Mouse (Mus musculus): ENCODE data around the gene Ces2h. TPM values are rescaled to one million over a fixed set of nuclear protein-coding genes. Genes with fewer than 3 reads are reported as not detected.
"Not testable (repeated sequence)": the region's sequence is repeated elsewhere in the genome, so short reads cannot be mapped to it uniquely, and the experiment has no call there.

Gene Ces2h
- polyA plus RNA-seq, 1 experiment from 2014 or later, result not detected

DNA sequence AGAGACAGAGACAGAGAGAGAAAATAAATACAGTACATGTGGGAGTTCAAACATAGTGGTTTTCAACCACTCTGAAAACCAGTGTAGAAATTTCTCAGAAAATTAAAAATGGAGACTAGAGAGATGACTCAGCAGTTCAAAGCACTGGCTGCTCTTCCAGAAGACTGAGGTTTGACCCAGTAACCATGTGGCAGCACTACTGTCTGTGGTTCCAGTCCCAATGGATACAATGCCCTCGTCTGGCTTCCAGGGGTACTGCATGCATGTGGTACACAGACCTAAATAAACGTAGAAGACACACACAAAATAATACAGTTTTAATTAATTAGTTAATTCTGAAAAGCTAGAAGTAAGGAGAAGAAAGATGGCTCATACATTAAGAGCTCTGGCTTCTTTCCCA lies 24.4 kb downstream of the Ces2h start:
- ATAC-seq, result no peak

DNA sequence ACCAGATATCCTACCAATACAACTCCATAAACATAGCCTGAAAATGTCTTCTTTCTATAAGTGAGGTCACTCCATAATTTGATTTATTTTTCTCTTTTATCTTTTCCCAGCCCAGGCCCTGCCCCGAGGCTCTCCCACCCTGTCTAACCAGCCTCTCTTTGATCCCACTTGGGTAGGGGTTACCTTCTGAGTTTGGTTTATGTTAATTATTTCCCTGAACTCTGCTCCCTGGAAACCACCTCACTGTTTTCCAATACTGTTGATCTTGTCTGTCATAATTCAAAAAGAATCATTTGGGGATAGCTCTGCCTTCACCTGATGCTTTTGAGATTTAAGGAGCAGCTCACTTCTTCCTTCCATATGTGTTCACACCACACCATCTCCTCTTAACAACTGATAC lies 42.9 kb downstream of the Ces2h start:
- Histone ChIP-seq H3K4me1 (replicated peaks) (no peaks in the 10 kb centered on the region), H3K36me3 (no peaks in the 10 kb centered on the region), H3K9ac (no peak overlapping the region), H3K27me3 (replicated peaks) (no peaks in the 10 kb centered on the region), H3K4me2 (replicated peaks) (no peak overlapping the region), H3K4me3 (replicated peaks) (no peak overlapping the region), H3K27ac (no peak overlapping the region), H3K9me3 (no peaks in the 10 kb centered on the region)
- ATAC-seq, result no peak
- 41% methylated on average over 1 of the region's 1 CpGs for WGBS

More for the DNA sequence above, 24.4 kb downstream of the Ces2h start:
- Histone ChIP-seq H3K4me1 (replicated peaks) (no peaks in the 10 kb centered on the region), H3K4me3 (replicated peaks) (no peak overlapping the region), H3K9ac (no peak overlapping the region), H3K27me3 (replicated peaks) (no peaks in the 10 kb centered on the region), H3K4me2 (replicated peaks) (no peak overlapping the region), H3K9me3 (no peaks in the 10 kb centered on the region), H3K36me3 (no peaks in the 10 kb centered on the region), H3K27ac (no peak overlapping the region)
- WGBS, result 66% methylated on average over 2 of the region's 2 CpGs

DNA sequence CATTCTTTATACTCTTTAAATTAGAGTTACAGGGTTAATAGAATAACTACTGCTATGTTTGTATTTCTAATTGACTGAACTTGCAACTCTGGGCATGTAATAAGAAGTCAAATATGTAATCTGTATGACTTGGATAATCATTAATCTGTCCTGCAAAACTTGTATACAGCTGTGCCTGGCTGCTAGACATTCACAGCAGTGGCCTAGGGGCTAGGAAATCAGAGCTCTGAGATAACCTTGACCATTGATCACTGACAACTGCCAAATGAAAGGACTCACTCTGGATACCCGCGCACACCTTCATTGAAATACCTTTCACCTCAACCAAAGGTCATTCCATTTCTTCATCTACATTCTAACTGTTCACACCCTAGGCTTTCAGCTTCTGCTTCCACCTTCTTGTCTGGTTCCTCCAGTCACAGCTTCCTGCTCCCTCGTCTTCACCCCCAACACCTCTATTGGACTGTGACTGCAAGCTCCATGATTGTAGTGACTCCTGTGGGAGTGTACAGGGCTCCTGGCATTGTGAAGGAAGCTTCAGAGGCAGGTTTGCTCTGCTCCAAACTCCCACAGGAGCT lies 45.3 kb downstream of the Ces2h start:
- Histone ChIP-seq H3K4me1 (replicated peaks) (no peaks in the 10 kb centered on the region), H3K9ac (no peak overlapping the region), H3K36me3 (no peaks in the 10 kb centered on the region), H3K4me2 (replicated peaks) (no peak overlapping the region), H3K9me3 (no peaks in the 10 kb centered on the region), H3K4me3 (replicated peaks) (no peak overlapping the region), H3K27ac (no peak overlapping the region), H3K27me3 (replicated peaks) (no peaks in the 10 kb centered on the region)
- WGBS, result 50% methylated on average over 3 of the region's 3 CpGs
- peak; percentile 89 for ATAC-seq

DNA sequence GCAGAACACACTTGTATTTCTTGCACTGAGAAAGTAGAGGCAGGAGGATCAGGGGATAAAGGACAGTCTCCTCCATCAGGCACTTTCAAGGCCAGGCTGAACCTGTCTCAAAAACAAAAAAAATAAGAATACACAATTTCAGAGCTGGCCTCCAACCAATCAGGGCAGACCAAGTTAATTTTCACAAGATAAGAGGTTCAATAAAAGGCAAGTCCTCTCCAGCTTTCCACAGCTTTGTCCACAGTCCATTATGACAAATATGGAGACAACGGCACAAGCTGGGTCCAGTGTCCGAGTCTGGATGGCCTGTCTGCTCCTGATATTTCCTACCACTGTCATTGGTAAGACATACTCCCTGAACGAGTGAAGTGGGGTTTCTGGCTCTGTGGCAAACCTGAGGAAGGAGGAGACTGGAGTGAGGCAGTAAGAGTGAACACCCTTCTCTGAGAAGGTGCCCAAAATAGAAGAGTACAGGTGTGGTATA lies 47.8 kb downstream of the Ces2h start, which contains the start of gene Ces3a:
Gene Ces3a (plus strand): TSS at position 231 of the 484 bp plus-strand sequence.
- no peak within 1 kb of the TSS for H3K4me2 ChIP-seq (replicated peaks)

DNA sequence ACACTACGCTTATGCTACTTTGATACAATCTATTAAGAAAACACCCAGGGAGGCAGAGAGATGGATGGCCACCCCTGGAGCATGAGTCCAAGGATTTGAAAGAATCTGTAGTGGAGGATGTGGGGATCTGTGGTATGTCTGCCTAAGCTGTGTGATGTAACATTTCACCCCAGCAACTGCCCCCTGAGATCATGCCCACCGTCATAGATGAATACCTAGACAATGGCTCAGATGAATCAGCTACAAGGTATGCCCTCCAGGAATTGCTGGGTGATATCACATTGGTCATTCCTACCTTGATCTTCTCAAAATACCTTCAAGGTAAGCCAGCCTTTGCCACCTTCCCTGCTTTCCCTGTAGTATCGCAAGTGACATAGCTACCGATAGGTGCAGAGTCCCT lies 55.6 kb downstream of the Ces2h start:
- 91% methylated on average over 4 of the region's 4 CpGs for WGBS
- no peaks in the 10 kb centered on the region for H3K4me1 ChIP-seq (replicated peaks)
- H3K4me2 ChIP-seq (replicated peaks), result no peak overlapping the region
- H3K36me3 ChIP-seq, result no peaks in the 10 kb centered on the region
- ATAC-seq, result no peak
- H3K9me3 ChIP-seq, result no peaks in the 10 kb centered on the region
- no peak overlapping the region for H3K9ac ChIP-seq
- H3K4me3 ChIP-seq (replicated peaks), result no peak overlapping the region
- no peak overlapping the region for H3K27ac ChIP-seq
- no peaks in the 10 kb centered on the region for H3K27me3 ChIP-seq (replicated peaks)

More for the DNA sequence above, 47.8 kb downstream of the Ces2h start, which contains the start of gene Ces3a:
- no peaks in the 10 kb centered on the region for H3K9me3 ChIP-seq
- H3K4me3 ChIP-seq (replicated peaks), result no peak within 1 kb of the TSS
- no peak within 1 kb of the TSS for H3K27ac ChIP-seq
- no peaks in the 10 kb centered on the region for H3K27me3 ChIP-seq (replicated peaks)
- H3K4me1 ChIP-seq (replicated peaks), result no peaks in the 10 kb centered on the region
- WGBS, result 67% methylated on average over 3 of the region's 3 CpGs
- ATAC-seq, result no peak
- H3K9ac ChIP-seq, result no peak within 1 kb of the TSS
- no peaks in the 10 kb centered on the region for H3K36me3 ChIP-seq

DNA sequence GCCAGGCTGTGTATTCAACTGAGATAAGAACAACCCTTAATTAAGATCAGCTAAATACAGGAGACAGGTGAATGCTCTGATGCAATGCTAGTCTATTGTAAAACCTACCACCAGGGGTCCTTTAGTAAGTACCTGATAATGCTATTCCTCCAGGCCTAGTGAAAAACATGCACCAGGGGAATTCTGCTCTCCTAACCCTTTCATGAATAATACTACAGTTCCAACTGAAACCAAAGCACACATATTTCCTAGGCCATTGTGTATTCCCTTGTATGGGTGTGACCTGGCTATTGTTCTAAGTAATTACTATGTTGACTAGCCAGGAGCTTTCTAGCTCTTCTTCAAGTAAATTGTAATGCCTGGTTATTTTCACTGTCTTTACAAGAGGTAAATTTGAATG lies 59.4 kb downstream of the Ces2h start:
- H3K27me3 ChIP-seq (replicated peaks), result no peaks in the 10 kb centered on the region
- H3K27ac ChIP-seq, result no peak overlapping the region
- H3K4me3 ChIP-seq (replicated peaks), result no peak overlapping the region
- H3K9ac ChIP-seq, result no peak overlapping the region
- H3K36me3 ChIP-seq, result no peaks in the 10 kb centered on the region
- ATAC-seq, result no peak
- no peak overlapping the region for H3K4me2 ChIP-seq (replicated peaks)
- H3K9me3 ChIP-seq, result no peaks in the 10 kb centered on the region
- H3K4me1 ChIP-seq (replicated peaks), result no peaks in the 10 kb centered on the region

DNA sequence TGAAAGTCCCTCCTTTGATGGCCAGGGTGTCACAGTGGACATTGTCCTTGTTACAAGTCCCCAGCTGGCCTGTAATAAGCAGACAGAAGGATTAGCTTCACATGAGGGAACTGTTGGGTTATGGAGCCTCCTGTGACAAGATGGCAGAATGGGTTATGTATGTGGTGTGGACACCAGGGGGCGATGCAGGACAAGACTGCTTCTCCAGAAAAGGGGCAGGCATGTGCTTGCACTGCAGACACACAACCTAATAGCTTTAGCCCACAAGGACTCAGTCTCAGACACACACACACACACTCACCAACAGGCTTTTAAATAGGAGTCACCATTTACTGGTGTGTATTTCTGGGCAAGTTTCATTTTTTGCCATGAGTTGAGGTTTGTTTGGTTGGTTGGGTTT lies 66.1 kb downstream of the Ces2h start:
- Histone ChIP-seq H3K36me3 (no peaks in the 10 kb centered on the region), H3K4me2 (replicated peaks) (no peak overlapping the region), H3K4me1 (replicated peaks) (no peaks in the 10 kb centered on the region), H3K27me3 (replicated peaks) (no peaks in the 10 kb centered on the region), H3K27ac (no peak overlapping the region), H3K4me3 (replicated peaks) (no peak overlapping the region), H3K9ac (no peak overlapping the region), H3K9me3 (no peaks in the 10 kb centered on the region)
- ATAC-seq, result no peak
- 8% methylated on average over 1 of the region's 1 CpGs for WGBS

DNA sequence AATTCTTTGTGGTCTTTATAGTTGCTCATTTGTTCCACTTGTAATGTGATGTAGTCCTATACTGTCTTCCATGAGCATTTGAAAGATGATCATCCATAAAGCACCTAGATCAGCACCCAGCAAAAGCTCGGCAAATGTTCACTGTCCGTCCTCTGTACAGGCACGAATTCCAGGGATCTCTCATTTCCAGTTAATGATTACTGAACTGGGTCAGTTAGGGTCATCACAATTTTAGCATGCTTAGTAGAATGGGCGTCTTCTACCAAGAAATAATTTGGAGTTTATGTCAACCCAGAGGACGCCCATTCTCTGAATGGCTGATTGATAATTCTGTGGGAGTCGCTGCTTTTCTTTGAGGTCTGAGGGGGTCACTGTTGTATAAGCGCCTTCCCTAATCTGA lies 67.3 kb downstream of the Ces2h start:
- not testable (repeated sequence) for H3K36me3 ChIP-seq; ATAC-seq; H3K27ac ChIP-seq; H3K9ac ChIP-seq; H3K4me2 ChIP-seq (replicated peaks); H3K4me3 ChIP-seq (replicated peaks); H3K4me1 ChIP-seq (replicated peaks); H3K27me3 ChIP-seq (replicated peaks); H3K9me3 ChIP-seq
- WGBS, result 58% methylated on average over 7 of the region's 7 CpGs

DNA sequence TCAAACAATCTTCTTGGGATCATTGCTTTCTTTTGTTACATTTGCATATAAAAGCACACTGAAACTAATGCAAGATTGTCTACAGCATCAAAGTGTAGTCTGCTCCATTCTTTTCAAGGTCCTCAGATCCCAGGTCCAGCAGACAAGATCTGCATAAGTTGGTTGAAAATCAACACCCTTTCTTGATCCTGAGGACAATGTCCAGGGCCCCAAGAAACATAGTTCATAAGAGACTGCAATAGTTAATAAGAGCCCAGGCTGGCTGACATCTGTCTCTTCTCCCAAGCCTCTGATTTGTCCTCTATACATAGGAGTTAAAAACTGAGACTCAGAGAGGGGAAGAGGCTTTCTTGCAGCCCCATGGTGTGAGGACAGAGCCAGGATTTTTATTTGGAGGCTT lies 68.3 kb downstream of the Ces2h start:
- no peak overlapping the region for H3K9ac ChIP-seq
- H3K27ac ChIP-seq, result no peak overlapping the region
- H3K4me1 ChIP-seq (replicated peaks), result no peaks in the 10 kb centered on the region
- no peaks in the 10 kb centered on the region for H3K36me3 ChIP-seq
- no peaks in the 10 kb centered on the region for H3K9me3 ChIP-seq
- no peaks in the 10 kb centered on the region for H3K27me3 ChIP-seq (replicated peaks)
- H3K4me3 ChIP-seq (replicated peaks), result no peak overlapping the region
- no peak overlapping the region for H3K4me2 ChIP-seq (replicated peaks)
- ATAC-seq, result no peak

Other genes with a start within 250 kb of the Ces2h start
- 0.41 and 0.51 TPM in 2 replicates for gene Ces2b, start 169.3 kb upstream of the Ces2h start, polyA plus RNA-seq (2015; fragmentation: Nextera tagmentation; extraction: Ambion mirVana)
- 1.1 and 1.6 TPM in 2 replicates for gene Ces2c, start 153.8 kb upstream of the Ces2h start, polyA plus RNA-seq (2015; fragmentation: Nextera tagmentation; extraction: Ambion mirVana)
- gene Ces2e, start 74.6 kb upstream of the Ces2h start, polyA plus RNA-seq (2015; fragmentation: Nextera tagmentation; extraction: Ambion mirVana), result 25.4 and 34.4 TPM in 2 replicates
- not detected in 2 replicates for gene Ces2f, start 53.5 kb upstream of the Ces2h start, polyA plus RNA-seq (2015; fragmentation: Nextera tagmentation; extraction: Ambion mirVana)
- 0.54 and 0.82 TPM in 2 replicates for gene Ces2g, start 39.1 kb upstream of the Ces2h start, polyA plus RNA-seq (2015; fragmentation: Nextera tagmentation; extraction: Ambion mirVana)
- gene Ces3a, start 47.7 kb downstream of the Ces2h start, polyA plus RNA-seq (2015; fragmentation: Nextera tagmentation; extraction: Ambion mirVana), result not detected in 2 replicates
- not detected in 2 replicates for gene Ces3b, start 82.9 kb downstream of the Ces2h start, polyA plus RNA-seq (2015; fragmentation: Nextera tagmentation; extraction: Ambion mirVana)
- not detected in 2 replicates for gene Ces4a, start 130.9 kb downstream of the Ces2h start, polyA plus RNA-seq (2015; fragmentation: Nextera tagmentation; extraction: Ambion mirVana)
- gene Cbfb, start 169.8 kb downstream of the Ces2h start, polyA plus RNA-seq (2015; fragmentation: Nextera tagmentation; extraction: Ambion mirVana), result 38.8 and 47.1 TPM in 2 replicates
- 20.6 and 21.8 TPM in 2 replicates for gene D230025D16Rik, start 224.3 kb downstream of the Ces2h start, polyA plus RNA-seq (2015; fragmentation: Nextera tagmentation; extraction: Ambion mirVana)